Mouse (Mus musculus) C2C12 (cell line): ENCODE measurements around the gene Rnd3. TPM values are rescaled to one million over a fixed set of nuclear protein-coding genes. Genes with fewer than 3 reads are reported as not detected.

Source experiments
- H3K27me3 ChIP-seq: one replicate; pipeline ENCODE4 v1.6.1; 2011; ENCODE audit not compliant: control insufficient read depth, insufficient read depth, insufficient read length
- H3K36me3 ChIP-seq: one replicate; pipeline ENCODE4 v1.6.1; 2011; ENCODE audit not compliant: control insufficient read depth, insufficient read depth
- H3K4me3 ChIP-seq: one replicate; pipeline ENCODE4 v1.5.1; 2011; ENCODE audit warnings: mild to moderate bottlenecking, control low read depth; ENCODE audit not compliant: poor library complexity, insufficient read depth, severe bottlenecking
- H3K79me2 ChIP-seq: one replicate; pipeline ENCODE4 v1.6.1; 2011; ENCODE audit not compliant: control insufficient read depth, insufficient read depth
- H3K79me3 ChIP-seq: one replicate; pipeline ENCODE4 v1.6.1; 2011; ENCODE audit warnings: low read depth, control low read depth
- H3ac ChIP-seq: one replicate; pipeline ENCODE3; 2011; ENCODE audit warnings: low read depth; ENCODE audit not compliant: control insufficient read depth, insufficient read length
- CEBPB ChIP-seq: IDR thresholded peaks from one replicate; pipeline ENCODE4 v1.6.1; 2011; ENCODE audit warnings: low read depth, mild to moderate bottlenecking, control low read depth, moderate library complexity
- CTCF ChIP-seq: IDR thresholded peaks from one replicate; pipeline ENCODE4 v1.5.1; 2011; ENCODE audit not compliant: control insufficient read depth, insufficient read depth, insufficient read length
- FOSL1 ChIP-seq: IDR thresholded peaks from one replicate; pipeline ENCODE4 v1.8.0; 2011; ENCODE audit warnings: mild to moderate bottlenecking, low read length; ENCODE audit not compliant: poor library complexity, insufficient read depth, severe bottlenecking
- MAX ChIP-seq: IDR thresholded peaks from one replicate; pipeline ENCODE4 v1.6.1; 2011; ENCODE audit warnings: mild to moderate bottlenecking, control low read depth
- MYOD1 ChIP-seq: IDR thresholded peaks from one replicate; pipeline ENCODE4 v1.6.1; 2011; ENCODE audit warnings: low read depth; ENCODE audit not compliant: control insufficient read depth, insufficient read length
- MYOG ChIP-seq: IDR thresholded peaks from one replicate; pipeline ENCODE4 v1.6.1; 2011; ENCODE audit not compliant: control insufficient read depth, insufficient read length; ENCODE audit errors: extremely low read depth
- USF1 ChIP-seq: IDR thresholded peaks from one replicate; pipeline ENCODE4 v1.6.1; 2011; ENCODE audit warnings: low read depth, mild to moderate bottlenecking, control low read depth, moderate library complexity
- polyA plus RNA-seq: library from polyadenylated mRNA; unstranded; fragments of >200 nt; fragmentation: generic; extraction: Trizol; gene quantifications from one replicate; pipeline ENCODE4 v1.2.1, GENCODE M21; 2012; ENCODE audit warnings: missing spikeins

The Rnd3 gene
- polyA plus RNA-seq, 1 experiment, result 8.5 TPM

DNA sequence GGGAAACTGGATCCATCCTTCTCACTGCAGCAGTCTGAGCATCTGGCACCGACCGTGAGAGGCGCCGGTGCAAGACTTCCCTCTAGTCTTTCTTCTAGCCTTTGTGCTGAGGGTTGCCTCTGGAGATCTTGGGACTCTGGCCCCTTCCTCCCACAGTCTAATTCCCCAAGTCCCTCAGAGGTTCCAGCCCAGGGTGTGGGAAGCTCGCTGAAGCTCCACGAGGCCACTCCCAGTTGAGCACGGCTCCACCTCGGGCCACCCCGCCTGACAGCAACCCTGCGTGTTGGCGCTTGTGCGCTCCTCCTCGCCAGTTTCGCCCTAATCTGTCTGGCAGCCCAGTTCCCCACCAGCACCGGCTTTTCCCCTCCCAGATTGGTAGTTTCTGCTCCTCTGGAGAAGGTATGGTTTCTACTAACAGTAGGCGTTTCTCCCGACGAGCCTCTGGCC lies 2.0 kb downstream of the Rnd3 start:
- Histone ChIP-seq H3K4me3 (peak overlapping the region; percentile 97), H3K79me2 (peaks cover 71% of the 10 kb centered on the region), H3K79me3 (peaks cover 67% of the 10 kb centered on the region), H3ac (peak overlapping the region; percentile 88), H3K27me3 (no peaks in the 10 kb centered on the region), H3K36me3 (peaks cover 39% of the 10 kb centered on the region)
- no peak for TF ChIP-seq MYOD1
- no peak for TF ChIP-seq FOSL1

DNA sequence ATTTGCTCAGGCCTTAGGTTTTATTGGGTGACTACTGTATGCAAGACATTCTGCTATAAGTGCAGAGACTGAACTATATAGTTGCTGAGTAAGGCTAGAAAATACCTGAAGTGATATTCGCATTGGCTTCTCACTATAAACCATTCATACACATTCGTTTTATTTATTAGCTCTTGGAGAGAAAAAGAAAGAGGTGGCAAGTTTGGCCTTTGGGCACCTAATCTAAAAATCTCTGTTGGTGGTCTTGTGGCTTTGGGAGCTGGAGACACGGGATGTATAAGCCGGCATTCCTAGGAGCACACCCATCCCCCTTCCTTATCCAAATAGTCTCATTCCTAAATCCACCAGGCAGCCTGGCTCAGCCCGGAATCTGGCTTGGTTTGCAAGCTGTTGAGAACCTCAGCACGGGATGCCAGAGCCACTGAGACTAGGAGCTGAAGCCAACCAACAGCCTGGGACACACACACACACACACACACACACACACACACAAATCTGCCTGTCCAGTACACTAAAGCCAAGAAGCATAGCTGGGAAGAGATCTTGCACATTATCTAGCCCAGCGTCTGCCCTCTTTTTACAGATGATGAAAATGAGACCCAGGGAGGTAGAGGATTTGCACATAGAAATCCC lies 3.0 kb downstream of the Rnd3 start:
- TF ChIP-seq MAX, result no peak
- no peak for TF ChIP-seq USF1
- TF ChIP-seq MYOD1, result no peak
- peak overlapping the region; percentile 57 for H3ac ChIP-seq
- peaks cover 76% of the 10 kb centered on the region for H3K79me3 ChIP-seq
- H3K27me3 ChIP-seq, result no peaks in the 10 kb centered on the region
- peak overlapping the region; percentile 97 for H3K4me3 ChIP-seq
- H3K36me3 ChIP-seq, result peaks cover 42% of the 10 kb centered on the region
- H3K79me2 ChIP-seq, result peaks cover 80% of the 10 kb centered on the region

DNA sequence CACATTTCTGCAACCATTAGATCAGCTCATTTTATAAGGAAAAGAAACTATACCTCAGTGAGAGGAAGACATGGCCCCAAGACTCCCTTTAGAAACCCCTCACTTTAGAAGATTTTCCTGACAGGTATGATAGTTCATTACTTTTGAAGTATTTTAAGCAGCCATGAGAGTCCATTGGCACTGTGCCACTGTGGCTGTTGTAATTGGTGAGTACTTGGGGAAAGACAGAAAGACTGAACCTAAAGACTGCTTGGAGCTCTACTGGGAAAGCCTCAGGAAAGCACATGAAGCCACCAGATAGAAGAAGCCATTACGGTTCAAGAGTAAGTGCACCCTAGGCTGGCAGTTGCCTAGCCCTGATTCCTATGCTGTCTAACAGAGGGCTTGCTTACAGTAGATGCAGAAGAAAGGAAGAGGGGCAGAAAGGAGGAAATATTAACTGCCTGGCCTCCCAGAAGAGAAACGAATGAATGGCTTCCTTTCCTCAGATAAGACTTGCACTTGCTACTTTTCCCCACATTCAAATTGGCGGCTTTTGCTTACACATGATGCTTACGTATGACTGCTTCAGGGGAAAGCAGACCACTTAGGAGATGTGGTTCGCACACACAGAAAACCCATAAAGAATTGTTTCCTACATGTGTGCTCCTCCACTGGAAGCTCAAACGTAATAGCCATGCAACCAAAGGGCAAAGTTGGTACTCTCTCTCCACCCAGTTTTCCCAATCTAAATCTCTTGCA lies 4.4 kb downstream of the Rnd3 start:
- Histone ChIP-seq H3K36me3 (peaks cover 43% of the 10 kb centered on the region), H3K79me3 (peaks cover 88% of the 10 kb centered on the region), H3ac (no peak overlapping the region), H3K27me3 (no peaks in the 10 kb centered on the region), H3K79me2 (peaks cover 94% of the 10 kb centered on the region), H3K4me3 (no peak overlapping the region)
- TF ChIP-seq CEBPB, result no peak
- TF ChIP-seq MYOG, result no peak
- TF ChIP-seq CTCF, result no peak
- TF ChIP-seq FOSL1, result no peak
- TF ChIP-seq MYOD1, result no peak
- no peak for TF ChIP-seq MAX
- no peak for TF ChIP-seq USF1

DNA sequence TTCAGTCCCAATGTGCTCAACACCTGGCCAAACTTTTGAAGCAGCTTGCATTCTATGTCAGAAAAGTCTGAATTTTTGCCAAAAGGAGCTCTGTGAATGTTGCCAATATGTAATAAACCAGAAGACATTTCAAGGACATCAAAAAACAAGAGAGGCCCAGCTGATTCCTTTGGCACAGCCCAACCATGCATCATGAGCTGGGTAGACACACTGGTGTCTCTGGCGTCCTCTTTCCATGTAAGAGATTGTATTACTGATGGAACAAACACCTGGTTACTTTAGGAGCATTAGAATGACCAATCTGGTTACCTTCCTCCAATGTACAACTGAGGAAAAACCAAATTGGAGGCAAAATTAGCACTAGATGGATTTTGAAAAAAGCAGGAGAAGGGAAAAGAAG lies 6.5 kb downstream of the Rnd3 start:
- peaks cover 60% of the 10 kb centered on the region for H3K36me3 ChIP-seq
- H3K79me3 ChIP-seq, result peaks cover 97% of the 10 kb centered on the region
- peaks cover 100% of the 10 kb centered on the region for H3K79me2 ChIP-seq
- no peaks in the 10 kb centered on the region for H3K27me3 ChIP-seq
- no peak overlapping the region for H3ac ChIP-seq
- H3K4me3 ChIP-seq, result no peak overlapping the region
- TF ChIP-seq USF1, result no peak
- no peak for TF ChIP-seq FOSL1
- TF ChIP-seq CEBPB, result no peak
- no peak for TF ChIP-seq CTCF
- TF ChIP-seq MYOD1, result no peak
- TF ChIP-seq MYOG, result no peak
- no peak for TF ChIP-seq MAX

DNA sequence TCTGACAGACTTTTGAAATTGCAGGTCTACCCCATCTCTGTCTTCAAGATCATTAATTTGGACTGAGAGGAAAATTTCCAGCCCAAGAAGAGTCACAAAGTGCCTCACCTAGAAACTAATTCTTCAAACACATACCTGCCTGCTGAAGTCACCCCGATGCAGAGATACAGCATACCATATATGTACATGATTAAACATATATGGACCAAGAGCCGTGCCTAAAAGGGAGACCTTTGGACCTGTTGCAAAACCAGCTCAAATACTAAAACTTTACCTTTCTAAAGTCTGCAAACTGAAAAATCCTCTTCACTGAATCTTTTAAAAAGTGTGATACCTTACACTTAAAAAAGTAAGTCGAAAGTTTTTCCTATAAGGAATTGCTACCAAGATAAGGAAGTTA lies 7.6 kb downstream of the Rnd3 start:
- no peak overlapping the region for H3K4me3 ChIP-seq
- H3K27me3 ChIP-seq, result no peaks in the 10 kb centered on the region
- TF ChIP-seq FOSL1 (no peak), USF1 (no peak)
- peaks cover 96% of the 10 kb centered on the region for H3K79me3 ChIP-seq
- peaks cover 71% of the 10 kb centered on the region for H3K36me3 ChIP-seq
- no peak overlapping the region for H3ac ChIP-seq
- H3K79me2 ChIP-seq, result peaks cover 100% of the 10 kb centered on the region

DNA sequence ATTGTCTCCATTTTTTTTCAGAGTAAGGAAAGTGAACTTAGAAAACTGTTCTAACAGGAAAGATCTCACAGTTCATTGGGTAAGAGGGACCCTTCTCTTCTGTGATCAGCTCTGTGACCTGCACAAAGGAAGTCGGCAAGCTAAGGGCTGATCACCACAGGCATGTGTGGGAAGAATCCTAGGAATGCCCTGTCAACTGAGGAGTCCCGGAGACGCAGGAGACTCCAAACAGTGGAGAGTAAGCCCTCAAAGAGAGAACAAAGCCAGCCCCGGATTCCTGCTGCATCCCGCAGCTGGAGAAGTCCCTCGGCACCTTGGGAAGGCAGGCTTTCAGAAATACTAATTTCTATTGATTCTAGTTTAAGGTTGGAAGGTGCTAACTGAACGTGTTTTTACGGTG lies 8.4 kb downstream of the Rnd3 start:
- H3K36me3 ChIP-seq, result peaks cover 75% of the 10 kb centered on the region
- no peak overlapping the region for H3ac ChIP-seq
- H3K79me2 ChIP-seq, result peaks cover 99% of the 10 kb centered on the region
- H3K79me3 ChIP-seq, result peaks cover 93% of the 10 kb centered on the region
- TF ChIP-seq MYOG (no peak), CTCF (no peak), MAX (peak; percentile 17)
- H3K4me3 ChIP-seq, result no peak overlapping the region
- H3K27me3 ChIP-seq, result no peaks in the 10 kb centered on the region
